8 mouse cellular contexts compared by ENCODE assay signal in genomic region chr4:133042244-133042643, GRCm38 (mm10). TPM values are rescaled to one million over a fixed set of nuclear protein-coding genes. Genes with fewer than 3 reads are reported as not detected.
DNase-seq lines count a peak whose midpoint lies in the region; ATAC-seq and TF ChIP-seq lines count a peak whose summit lies in the region.

No protein-coding gene starts in this region.

- H3K4me3 ChIP-seq in lung, embryonic 14.5 days (ENCODE audit: low read depth, low read length), result peak overlapping the region; percentile 25
- H3K4me3 ChIP-seq in intestine, embryonic 15.5 days (replicated peaks), result no peak overlapping the region; the same call in 1 of the 2 replicates
- H3K4me3 ChIP-seq in neural tube, embryonic 15.5 days (replicated peaks), result peak overlapping the region; percentile 1; the same call in 1 of the 2 replicates

- H3K9ac ChIP-seq in lung, embryonic 14.5 days, result 0 out of 2 replicates have a peak overlapping the region, but pooled peaks have one; percentile 9
- no peak overlapping the region for H3K9ac ChIP-seq in intestine, embryonic 15.5 days
- H3K9ac ChIP-seq in neural tube, embryonic 15.5 days (replicated peaks), result 0 out of 2 replicates have a peak overlapping the region, but pooled peaks have one; percentile 23

- peak overlapping the region; percentile 86 for H3K27ac ChIP-seq in lung, embryonic 14.5 days (ENCODE audit: low read depth)
- peak overlapping the region; percentile 62 for H3K27ac ChIP-seq in intestine, embryonic 15.5 days
- peak overlapping the region; percentile 78 for H3K27ac ChIP-seq in neural tube, embryonic 15.5 days (replicated peaks)

- peak; percentile 37 for DNase-seq in embryo, embryonic 10 days (ENCODE audit: low spot score)
- DNase-seq in embryo, embryonic 10.5 days (ENCODE audit: low spot score), result no peak
- no peak for DNase-seq in lung, embryonic 14.5 days
- DNase-seq in lung, postnatal 10 days, result no peak
- DNase-seq in layer of hippocampus, postnatal 14 days (ENCODE audit: low spot score in 2 of 2), result no peak
- no peak for DNase-seq in spleen, adult 12 weeks (ENCODE audit: low spot score)

- ATAC-seq in lung, embryonic 14.5 days (ENCODE audit: insufficient read depth), result no peak
- no peak for ATAC-seq in intestine, embryonic 15.5 days
- ATAC-seq in neural tube, embryonic 15.5 days (ENCODE audit: low FRiP score), result no peak

- TF ChIP-seq CTCF in lung, embryonic 14.5 days (IDR thresholded peaks at IDR 0.05; ENCODE audit: low read depth), result no peak

- H3K9me3 ChIP-seq in lung, embryonic 14.5 days (ENCODE audit: low read depth, low read length), result no peaks in the 10 kb centered on the region
- H3K9me3 ChIP-seq in intestine, embryonic 15.5 days, result no peaks in the 10 kb centered on the region
- H3K9me3 ChIP-seq in neural tube, embryonic 15.5 days (replicated peaks), result no peaks in the 10 kb centered on the region

- H3K27me3 ChIP-seq in lung, embryonic 14.5 days (ENCODE audit: insufficient read depth, low read length), result no peaks in the 10 kb centered on the region
- no peaks in the 10 kb centered on the region for H3K27me3 ChIP-seq in intestine, embryonic 15.5 days (replicated peaks)
- no peaks in the 10 kb centered on the region for H3K27me3 ChIP-seq in neural tube, embryonic 15.5 days (replicated peaks)

- WGBS in lung, embryonic 14.5 days, result 23% methylated on average over 4 of the region's 4 CpGs
- 52% methylated on average over 4 of the region's 4 CpGs for WGBS in intestine, embryonic 15.5 days
- 34% methylated on average over 4 of the region's 4 CpGs for WGBS in neural tube, embryonic 15.5 days

- H3K4me2 ChIP-seq in lung, embryonic 14.5 days, result peak overlapping the region; percentile 100
- H3K4me2 ChIP-seq in intestine, embryonic 15.5 days (replicated peaks), result peak overlapping the region; percentile 51
- peak overlapping the region; percentile 52 for H3K4me2 ChIP-seq in neural tube, embryonic 15.5 days

- H3K36me3 ChIP-seq in lung, embryonic 14.5 days (ENCODE audit: insufficient read depth), result peaks cover 4% of the 10 kb centered on the region; the same call in 1 of the 2 replicates
- H3K36me3 ChIP-seq in intestine, embryonic 15.5 days, result no peaks in the 10 kb centered on the region
- H3K36me3 ChIP-seq in neural tube, embryonic 15.5 days, result no peaks in the 10 kb centered on the region

- H3K4me1 ChIP-seq in lung, embryonic 14.5 days (ENCODE audit: insufficient read depth), result peaks cover 83% of the 10 kb centered on the region
- peaks cover 93% of the 10 kb centered on the region for H3K4me1 ChIP-seq in intestine, embryonic 15.5 days (replicated peaks)
- peaks cover 97% of the 10 kb centered on the region for H3K4me1 ChIP-seq in neural tube, embryonic 15.5 days

RNA-seq across cellular contexts. Expression of gene Ahdc1, which starts 31.2 kb away (rescaled TPM):
- polyA plus RNA-seq in lung, embryonic 14.5 days (2014; fragmentation: Nextera tagmentation; extraction: Ambion mirVana), result 10.2 and 10.5 TPM in 2 replicates
- polyA plus RNA-seq in intestine, embryonic 15.5 days (2015; fragmentation: Nextera tagmentation; extraction: Ambion mirVana), result 5.4 and 6.3 TPM in 2 replicates
- polyA plus RNA-seq in neural tube, embryonic 15.5 days (2015; fragmentation: Nextera tagmentation; extraction: Ambion mirVana), result 11.0 TPM in 2 replicates
- total RNA-seq in layer of hippocampus, postnatal 14 days (2021), result 10 to 100 TPM; 88.6 to 96.3 TPM
